8 mouse cellular contexts compared by ENCODE assay signal in genomic region chr1:73902171-73902991, GRCm38 (mm10).
A peak's percentile ranks its signal among the peaks of the same experiment; 100 is the strongest.
DNase-seq lines count a peak whose midpoint lies in the region; ATAC-seq and TF ChIP-seq lines count a peak whose summit lies in the region.

No protein-coding gene starts in this region.

- no peaks in the 10 kb centered on the region for H3K36me3 ChIP-seq in CH12.LX (replicated peaks in 1 of 2; ENCODE audit: control insufficient read depth in 1 of 2, insufficient read depth in 1 of 2, low read length in 1 of 2)
- H3K36me3 ChIP-seq in embryonic facial prominence, embryonic 10.5 days (replicated peaks), result no peaks in the 10 kb centered on the region
- peaks cover 11% of the 10 kb centered on the region for H3K36me3 ChIP-seq in heart, embryonic 13.5 days
- no peaks in the 10 kb centered on the region for H3K36me3 ChIP-seq in liver, embryonic 15.5 days (replicated peaks)
- no peaks in the 10 kb centered on the region for H3K36me3 ChIP-seq in neural tube, embryonic 14.5 days (ENCODE audit: control insufficient read depth, insufficient read depth, low read length)
- no peaks in the 10 kb centered on the region for H3K36me3 ChIP-seq in thymus, adult 2 months (ENCODE audit: control insufficient read depth, insufficient read depth, low read length)

- dilution Hi-C loops in CH12.LX (cut with MboI; ENCODE audit: extremely low pct_ligation_motif_present, extremely low pct_unique_long_range_greater_than_20kb, low sequenced_read_pairs), result no loop called here

- no peak overlapping the region for H3K9ac ChIP-seq in CH12.LX (ENCODE audit: insufficient read depth, low read depth)
- H3K9ac ChIP-seq in heart, embryonic 13.5 days, result peak overlapping the region; percentile 63
- no peak overlapping the region for H3K9ac ChIP-seq in liver, embryonic 15.5 days
- peak overlapping the region; percentile 34; the same call in 1 of the 2 replicates for H3K9ac ChIP-seq in neural tube, embryonic 14.5 days (replicated peaks; ENCODE audit: low read depth, low read length)

- peaks cover 2% of the 10 kb centered on the region for H3K9me3 ChIP-seq in CH12.LX (replicated peaks; ENCODE audit: low read length)
- no peaks in the 10 kb centered on the region for H3K9me3 ChIP-seq in embryonic facial prominence, embryonic 10.5 days
- 0 out of 2 replicates have a peak, but pooled peaks cover 3% of the 10 kb centered on the region for H3K9me3 ChIP-seq in heart, embryonic 13.5 days
- no peaks in the 10 kb centered on the region for H3K9me3 ChIP-seq in liver, embryonic 15.5 days (replicated peaks)
- H3K9me3 ChIP-seq in neural tube, embryonic 14.5 days (ENCODE audit: control insufficient read depth, low read length), result no peaks in the 10 kb centered on the region

- H3K4me3 ChIP-seq in CH12.LX (replicated peaks in 1 of 3; ENCODE audit: low read depth in 2 of 3, low read length in 2 of 3, poor library complexity in 1 of 3), result no peak overlapping the region
- no peak overlapping the region for H3K4me3 ChIP-seq in embryonic facial prominence, embryonic 10.5 days
- no peak overlapping the region for H3K4me3 ChIP-seq in heart, embryonic 13.5 days
- no peak overlapping the region for H3K4me3 ChIP-seq in liver, embryonic 15.5 days (replicated peaks)
- no peak overlapping the region for H3K4me3 ChIP-seq in neural tube, embryonic 14.5 days (ENCODE audit: low read depth, low read length)
- H3K4me3 ChIP-seq in thymus, adult 2 months (ENCODE audit: control insufficient read depth, insufficient read depth, low read length), result no peak overlapping the region

- H3K27me3 ChIP-seq in CH12.LX (replicated peaks), result peaks cover 3% of the 10 kb centered on the region
- H3K27me3 ChIP-seq in embryonic facial prominence, embryonic 10.5 days (replicated peaks; ENCODE audit: low read depth, poor library complexity, severe bottlenecking), result no peaks in the 10 kb centered on the region
- H3K27me3 ChIP-seq in heart, embryonic 13.5 days (replicated peaks), result no peaks in the 10 kb centered on the region
- H3K27me3 ChIP-seq in liver, embryonic 15.5 days, result no peaks in the 10 kb centered on the region
- H3K27me3 ChIP-seq in neural tube, embryonic 14.5 days (ENCODE audit: control insufficient read depth, insufficient read depth, low read length), result no peaks in the 10 kb centered on the region
- H3K27me3 ChIP-seq in thymus, adult 2 months (ENCODE audit: control insufficient read depth, insufficient read depth, low read length), result no peaks in the 10 kb centered on the region

- H3K27ac ChIP-seq in CH12.LX (ENCODE audit: insufficient read depth, low read depth), result no peak overlapping the region
- peak overlapping the region; percentile 45 for H3K27ac ChIP-seq in embryonic facial prominence, embryonic 10.5 days (replicated peaks)
- H3K27ac ChIP-seq in heart, embryonic 13.5 days (replicated peaks), result peak overlapping the region; percentile 65
- no peak overlapping the region for H3K27ac ChIP-seq in liver, embryonic 15.5 days (replicated peaks)
- H3K27ac ChIP-seq in neural tube, embryonic 14.5 days (ENCODE audit: low read depth, low read length), result 0 out of 2 replicates have a peak overlapping the region, but pooled peaks have one; percentile 52
- no peak overlapping the region for H3K27ac ChIP-seq in thymus, adult 2 months (ENCODE audit: control insufficient read depth, insufficient read depth, low read length)

- in situ Hi-C loops in CH12.LX (cut with MboI; ENCODE audit: low pct_ligation_motif_present, low pct_unique_long_range_greater_than_20kb, low sequenced_read_pairs), result loop anchor here (5.0 kb wide), 3 partner anchors 85 to 235 kb away; no protein-coding TSS in a partner anchor

- whole genome bisulfite sequencing in embryonic facial prominence, embryonic 10.5 days, result 26% methylated on average over 16 of the region's 16 CpGs
- WGBS in heart, embryonic 13.5 days, result 19% methylated on average over 16 of the region's 16 CpGs
- 16% methylated on average over 16 of the region's 16 CpGs for WGBS in liver, embryonic 15.5 days (ENCODE audit: insufficient replicate concordance)
- 11% methylated on average over 16 of the region's 16 CpGs for WGBS in neural tube, embryonic 14.5 days
- WGBS in thymus, adult 2 months, result 33% methylated on average over 16 of the region's 16 CpGs

- peak; percentile 88 for TF ChIP-seq RAD21 in CH12.LX (IDR thresholded peaks at IDR 0.05; ENCODE audit: low read depth, low read length)

- no peak for TF ChIP-seq POLR2A in CH12.LX (IDR thresholded peaks at IDR 0.05; ENCODE audit: low read depth, low read length)
- no peak for TF ChIP-seq POLR2A in thymus, adult 2 months (IDR thresholded peaks at IDR 0.05; ENCODE audit: control insufficient read depth, extremely low read depth, insufficient read depth, low read length, poor library complexity)

- DNase-seq in CH12.LX (ENCODE audit: extremely low read depth), result peak; percentile 84
- DNase-seq in adrenal gland, postnatal 25 days, result peak; percentile 71
- peak; percentile 81 for DNase-seq in embryonic facial prominence, embryonic 10.5 days (ENCODE audit: low spot score)
- DNase-seq in kidney, postnatal 25 days, result peak; percentile 77 to 81
- peak; percentile 65 for DNase-seq in thymus, adult 2 months

- TF ChIP-seq CTCF in CH12.LX (conservative IDR thresholded peaks at IDR 0.05 in 1 of 2, IDR thresholded peaks at IDR 0.05 in 1 of 2; ENCODE audit: low read depth in 2 of 2, low read length in 2 of 2), result peak; percentile 46 to 94; a peak in 3 of 4 replicates
- TF ChIP-seq CTCF in thymus, adult 2 months (IDR thresholded peaks at IDR 0.05; ENCODE audit: borderline replicate concordance, control insufficient read depth, extremely low read depth, insufficient read depth, low read length, poor library complexity), result peak; percentile 50; the same call in 1 of the 2 replicates

- ATAC-seq in heart, embryonic 13.5 days (ENCODE audit: extremely low read depth, insufficient number of reproducible peaks, low FRiP score, low TSS enrichment), result no peak
- 0 out of 2 replicates have a peak, but pooled peaks have one; percentile 12 for ATAC-seq in liver, embryonic 15.5 days (ENCODE audit: insufficient read depth)
- ATAC-seq in neural tube, embryonic 14.5 days (ENCODE audit: low read depth), result peak; percentile 50; the same call in 1 of the 2 replicates

- peak overlapping the region; percentile 60; the same call in 1 of the 2 replicates for H3K4me2 ChIP-seq in CH12.LX (ENCODE audit: insufficient read depth, low read depth, poor library complexity, severe bottlenecking)
- no peak overlapping the region for H3K4me2 ChIP-seq in heart, embryonic 13.5 days
- no peak overlapping the region for H3K4me2 ChIP-seq in liver, embryonic 15.5 days
- H3K4me2 ChIP-seq in neural tube, embryonic 14.5 days (ENCODE audit: low read depth, low read length), result 0 out of 2 replicates have a peak overlapping the region, but pooled peaks have one; percentile 4

- no peak for TF ChIP-seq EP300 in CH12.LX (IDR thresholded peaks at IDR 0.05; ENCODE audit: low read length)

- H3K79me2 ChIP-seq in CH12.LX (replicated peaks; ENCODE audit: control insufficient read depth, extremely low read depth, insufficient read depth, poor library complexity, severe bottlenecking), result no peaks in the 10 kb centered on the region

- peaks cover 0 to 25% of the 10 kb centered on the region in 2 experiments; a peak in 2 of 4 replicates for H3K4me1 ChIP-seq in CH12.LX (ENCODE audit: control insufficient read depth in 1 of 2, insufficient read depth in 2 of 2)
- H3K4me1 ChIP-seq in embryonic facial prominence, embryonic 10.5 days, result peaks cover 26% of the 10 kb centered on the region
- H3K4me1 ChIP-seq in heart, embryonic 13.5 days, result peaks cover 35% of the 10 kb centered on the region
- 0 out of 2 replicates have a peak, but pooled peaks cover 6% of the 10 kb centered on the region for H3K4me1 ChIP-seq in liver, embryonic 15.5 days (replicated peaks)
- peaks cover 2% of the 10 kb centered on the region; the same call in 1 of the 2 replicates for H3K4me1 ChIP-seq in neural tube, embryonic 14.5 days (ENCODE audit: control insufficient read depth, insufficient read depth, low read length)
- 0 out of 2 replicates have a peak, but pooled peaks cover 3% of the 10 kb centered on the region for H3K4me1 ChIP-seq in thymus, adult 2 months (replicated peaks; ENCODE audit: control insufficient read depth, insufficient read depth, low read length)

TF ChIP-seq in CH12.LX, 34 proteins besides CTCF, POLR2A, EP300 and RAD21 (continues in another document):
- TF ChIP-seq NELFE (IDR thresholded peaks at IDR 0.05; ENCODE audit: low read depth, low read length) (no peak), E2F4 (IDR thresholded peaks at IDR 0.05; ENCODE audit: insufficient replicate concordance, low read depth, low read length) (no peak), USF1 (IDR thresholded peaks at IDR 0.05; ENCODE audit: low read depth, low read length) (no peak), ZC3H11A (IDR thresholded peaks at IDR 0.05; ENCODE audit: low read depth, low read length) (peak; percentile 90), PAX5 (IDR thresholded peaks at IDR 0.05; ENCODE audit: low read length) (no peak), JUND (conservative IDR thresholded peaks at IDR 0.05; ENCODE audit: low read depth, low read length) (no peak), MYC (IDR thresholded peaks at IDR 0.05; ENCODE audit: low read depth, low read length) (no peak), UBTF (IDR thresholded peaks at IDR 0.05; ENCODE audit: low read depth, low read length) (no peak), IRF4 (IDR thresholded peaks at IDR 0.05; ENCODE audit: low read depth, low read length) (peak; percentile 35; the same call in 1 of the 2 replicates), ZNF384 (IDR thresholded peaks at IDR 0.05; ENCODE audit: low read depth, low read length) (peak; percentile 73), POLR2AphosphoS2 (IDR thresholded peaks at IDR 0.05; ENCODE audit: low read depth, low read length) (no peak), JUN (IDR thresholded peaks at IDR 0.05; ENCODE audit: insufficient read depth, low read depth, low read length) (no peak), BHLHE40 (IDR thresholded peaks at IDR 0.05; ENCODE audit: low read depth, low read length) (no peak), USF2 (conservative IDR thresholded peaks at IDR 0.05; ENCODE audit: low read depth, low read length) (no peak), ELF1 (IDR thresholded peaks at IDR 0.05; ENCODE audit: low read depth, low read length) (peak; percentile 51; the same call in 1 of the 2 replicates), ZMIZ1 (IDR thresholded peaks at IDR 0.05; ENCODE audit: low read depth, low read length) (no peak), SMC3 (IDR thresholded peaks at IDR 0.05; ENCODE audit: low read depth, low read length) (peak; percentile 94), SIN3A (IDR thresholded peaks at IDR 0.05; ENCODE audit: low read length) (no peak; the same call in 1 of the 2 replicates), MAZ (IDR thresholded peaks at IDR 0.05; ENCODE audit: low read depth, low read length) (no peak), ZKSCAN1 (IDR thresholded peaks at IDR 0.05; ENCODE audit: borderline replicate concordance, low read depth, low read length) (no peak), MAFK (IDR thresholded peaks at IDR 0.05; ENCODE audit: insufficient replicate concordance, low read length) (no peak), GABPA (IDR thresholded peaks at IDR 0.05; ENCODE audit: insufficient replicate concordance, low read depth, low read length) (no peak), HCFC1 (IDR thresholded peaks at IDR 0.05; ENCODE audit: low read depth, low read length) (no peak)

Comparison
In these comparisons a context has a peak if more than half of its experiments do, and no peak if none do; other contexts are left out.
1. H3K27ac ChIP-seq: peak in embryonic facial prominence, embryonic 10.5 days (single experiment), heart, embryonic 13.5 days (single experiment) and neural tube, embryonic 14.5 days (single experiment); none in CH12.LX (single experiment), liver, embryonic 15.5 days (single experiment) and thymus, adult 2 months (single experiment).
2. H3K4me2 ChIP-seq: peak in CH12.LX (single experiment) and neural tube, embryonic 14.5 days (single experiment); none in heart, embryonic 13.5 days (single experiment) and liver, embryonic 15.5 days (single experiment).
3. H3K9ac ChIP-seq: peak in heart, embryonic 13.5 days (single experiment) and neural tube, embryonic 14.5 days (single experiment); none in CH12.LX (single experiment) and liver, embryonic 15.5 days (single experiment).
4. Peak in every context shown above with its lines, with median percentiles within 50 percentile points of each other: DNase-seq.